Mouse (Mus musculus): ENCODE results near the gene Vmn1r9.
"Not testable (repeated sequence)": the region's sequence is repeated elsewhere in the genome, so short reads cannot be mapped to it uniquely, and the experiment has no call there.

Vmn1r9 gene

DNA sequence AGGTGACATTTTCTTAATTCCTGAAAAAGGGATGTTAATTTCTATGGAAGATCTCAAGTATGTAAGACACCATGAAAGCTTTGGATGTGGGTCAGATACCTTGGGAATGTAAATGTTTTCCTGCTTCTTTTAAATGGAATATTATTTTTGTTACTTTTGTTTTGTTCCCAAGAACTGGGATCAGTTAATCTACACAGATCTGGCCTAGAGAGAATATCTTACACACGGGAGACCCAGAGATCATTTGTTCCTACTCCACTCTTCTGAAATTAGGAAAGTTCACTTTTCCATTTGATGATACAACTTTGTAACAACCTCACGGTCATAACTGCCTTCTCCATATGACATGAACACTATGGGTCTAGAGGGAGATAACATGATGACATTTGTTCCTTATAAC, at the start of gene Vmn1r9:
TSS of gene Vmn1r9 (plus strand) at position 301 of the 400 bp plus-strand sequence.
- DNase-seq = no peak

DNA sequence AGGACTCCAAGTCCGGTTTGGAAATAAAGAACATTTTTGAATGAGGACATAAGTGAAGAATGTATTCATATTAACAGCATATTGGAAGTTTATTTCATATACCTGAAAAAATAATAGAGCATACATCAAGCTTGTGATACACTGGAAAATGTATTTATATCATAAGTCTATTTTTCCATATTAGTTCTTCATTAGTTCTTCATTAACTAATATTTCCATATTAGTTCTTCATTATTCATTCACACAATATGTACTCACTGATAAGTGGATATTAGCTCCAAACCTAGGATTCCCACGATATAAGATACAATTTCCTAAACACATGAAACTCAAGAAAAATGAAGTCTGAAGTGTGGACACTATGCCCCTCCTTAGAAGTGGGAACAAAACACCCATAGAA, 41.4 kb upstream of the Vmn1r9 start, which contains the start of gene Vmn1r7:
TSS of gene Vmn1r7 (minus strand) at position 101 of the 400 bp plus-strand sequence.
- not testable (repeated sequence) for DNase-seq

DNA sequence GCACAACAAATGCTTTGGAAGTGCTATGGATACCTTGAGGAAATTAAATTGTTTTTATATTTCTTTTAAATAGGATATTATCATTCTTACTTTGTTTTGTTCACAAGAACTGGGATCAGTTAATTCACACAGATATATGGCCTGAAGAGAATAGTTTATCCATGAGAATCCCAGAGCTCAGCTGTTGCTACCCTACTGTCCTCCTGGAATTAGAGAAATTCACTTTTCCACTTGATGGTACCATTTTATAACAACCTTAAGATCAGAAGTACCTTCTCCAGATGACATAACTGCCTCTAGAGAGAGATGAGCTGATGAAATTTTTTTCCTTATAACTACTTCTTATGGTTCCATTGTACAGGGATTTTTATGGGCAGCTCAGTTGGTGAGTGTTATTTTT, 34.6 kb upstream of the Vmn1r9 start, which contains the start of gene Vmn1r8:
TSS of gene Vmn1r8 (plus strand) at position 301 of the 400 bp plus-strand sequence.
- DNase-seq = no peak

DNA sequence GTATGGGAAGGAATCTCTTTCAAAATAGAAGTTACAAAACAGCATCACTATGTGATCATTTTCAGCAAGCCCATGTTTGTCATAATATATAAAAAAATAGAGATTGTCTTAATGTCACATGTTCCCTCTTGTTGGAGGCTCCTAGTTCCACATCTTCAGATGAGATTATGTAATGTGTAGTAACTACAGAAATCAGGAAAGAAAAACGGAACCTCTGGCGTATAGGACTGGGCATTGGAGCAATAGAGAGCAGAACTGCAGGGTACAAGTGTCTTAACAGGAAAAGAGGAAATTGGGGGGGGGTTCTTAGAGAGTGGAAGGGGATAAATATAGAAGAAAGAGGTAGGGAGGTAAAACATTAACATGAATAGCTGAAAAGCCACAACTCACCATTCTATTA, 31.9 kb upstream of the Vmn1r9 start:
- no peak for DNase-seq

DNA sequence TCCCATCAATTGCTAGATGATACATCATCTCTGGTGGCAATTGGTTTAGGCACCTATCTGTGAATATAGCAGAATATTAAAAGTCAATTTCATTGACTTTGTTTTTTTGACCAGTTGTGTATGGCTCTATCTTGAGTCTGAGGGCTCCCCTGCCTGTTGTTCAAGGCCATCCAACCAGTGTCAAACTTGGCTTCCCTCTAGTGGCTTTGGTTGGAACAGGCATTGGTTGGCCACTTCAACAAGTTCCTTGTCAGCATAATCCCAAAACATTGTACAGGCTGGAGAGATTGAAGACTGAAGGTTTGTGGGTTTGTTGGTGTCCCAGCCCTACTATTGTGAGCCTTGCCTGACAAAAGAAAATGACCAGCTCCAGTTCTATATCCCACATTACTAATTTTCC, 2.9 kb upstream of the Vmn1r9 start:
- DNase-seq = no peak

DNA sequence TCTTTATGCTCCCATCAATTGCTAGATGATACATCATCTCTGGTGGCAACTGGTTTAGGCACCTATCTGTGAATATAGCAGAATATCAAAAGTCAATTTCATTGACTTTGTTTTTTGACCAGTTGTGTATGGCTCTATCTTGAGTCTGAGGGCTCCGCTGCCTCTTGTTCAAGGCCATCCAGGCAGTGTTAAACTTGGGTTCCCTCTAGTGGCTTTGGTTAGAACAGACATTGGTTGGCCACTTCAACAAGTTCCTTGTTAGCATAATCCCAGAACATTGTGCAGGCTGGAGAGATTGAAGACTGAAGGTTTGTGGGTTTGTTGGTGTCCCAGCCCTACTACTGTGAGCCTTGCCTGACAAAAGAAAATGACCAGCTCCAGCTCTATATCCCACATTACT, 39.8 kb downstream of the Vmn1r9 start:
- DNase-seq = no peak

DNA sequence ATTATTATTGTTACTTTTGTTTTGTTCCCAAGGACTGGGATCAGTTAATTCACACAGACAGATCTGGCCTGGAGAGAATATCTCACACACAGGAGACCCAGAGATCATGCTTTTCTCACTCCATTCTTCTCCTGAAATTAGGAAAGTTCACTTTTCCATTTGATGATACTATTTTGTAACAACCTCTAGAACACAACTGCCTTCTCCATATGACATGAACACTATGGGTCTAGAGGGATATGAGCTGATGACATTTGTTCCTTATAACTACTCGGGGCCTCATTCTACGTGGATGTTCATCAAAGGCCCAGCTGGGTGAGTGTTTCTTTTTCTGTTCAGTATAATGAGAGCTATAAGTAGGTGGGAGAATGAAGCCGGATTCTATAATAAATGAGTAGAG, 42.6 kb downstream of the Vmn1r9 start, which contains the start of gene Vmn1r10:
TSS of gene Vmn1r10 (plus strand) at position 301 of the 400 bp plus-strand sequence.
- DNase-seq = no peak
